Mouse (Mus musculus) midbrain, embryonic 12.5 days (tissue): ENCODE measurements around the gene Csmd2. TPM values are rescaled to one million over a fixed set of nuclear protein-coding genes. Genes with fewer than 3 reads are reported as not detected.

ENCODE experiments used
- ATAC-seq: fragments of 200-750 bp; cut with Nextera tagmentation; 2 replicates; pipeline ENCODE4 v1.8.0; 2017; ENCODE audit warnings: low read depth, moderate TSS enrichment, moderate library complexity; ENCODE audit not compliant: low FRiP score
- H3K27ac ChIP-seq: fragments of 300-500 bp; sonication (generic); replicated peaks from 2 replicates; pipeline ENCODE4 v1.5.1; 2016; ENCODE audit warnings: mild to moderate bottlenecking
- H3K27me3 ChIP-seq: fragments of 300-500 bp; sonication (generic); 2 replicates; pipeline ENCODE4 v1.6.1; 2016; ENCODE audit warnings: mild to moderate bottlenecking
- H3K36me3 ChIP-seq: fragments of 300-500 bp; sonication (generic); 2 replicates; pipeline ENCODE4 v1.6.1; 2016
- H3K4me1 ChIP-seq: fragments of 300-500 bp; sonication (generic); 2 replicates; pipeline ENCODE4 v1.6.1; 2016
- H3K4me2 ChIP-seq: fragments of 300-500 bp; sonication (generic); replicated peaks from 2 replicates; pipeline ENCODE4 v1.6.1; 2016; ENCODE audit warnings: mild to moderate bottlenecking, moderate library complexity
- H3K4me3 ChIP-seq: fragments of 300-500 bp; sonication (generic); 2 replicates; pipeline ENCODE4 v1.5.1; 2016; ENCODE audit warnings: mild to moderate bottlenecking
- H3K9ac ChIP-seq: fragments of 300-500 bp; sonication (generic); replicated peaks from 2 replicates; pipeline ENCODE4 v1.6.1; 2016; ENCODE audit warnings: mild to moderate bottlenecking, moderate library complexity
- H3K9me3 ChIP-seq: fragments of 300-500 bp; sonication (generic); 2 replicates; pipeline ENCODE4 v1.6.1; 2016; ENCODE audit warnings: mild to moderate bottlenecking
- WGBS: fragments of 180-500 bp; shearing (Covaris S2); methylation state at CpG from one replicate; pipeline ENCODE4 v1.1.7; 2016; 5-methylcytosine and 5-hydroxymethylcytosine counted together
- polyA plus RNA-seq: library from polyadenylated mRNA; unstranded; fragments of >200 nt; fragmentation: Nextera tagmentation; extraction: Ambion mirVana; gene quantifications from 2 replicates; pipeline ENCODE4 v1.2.1, GENCODE M21; 2016

Csmd2 gene
- polyA plus RNA-seq, result 5.2 and 5.6 TPM in 2 replicates

DNA sequence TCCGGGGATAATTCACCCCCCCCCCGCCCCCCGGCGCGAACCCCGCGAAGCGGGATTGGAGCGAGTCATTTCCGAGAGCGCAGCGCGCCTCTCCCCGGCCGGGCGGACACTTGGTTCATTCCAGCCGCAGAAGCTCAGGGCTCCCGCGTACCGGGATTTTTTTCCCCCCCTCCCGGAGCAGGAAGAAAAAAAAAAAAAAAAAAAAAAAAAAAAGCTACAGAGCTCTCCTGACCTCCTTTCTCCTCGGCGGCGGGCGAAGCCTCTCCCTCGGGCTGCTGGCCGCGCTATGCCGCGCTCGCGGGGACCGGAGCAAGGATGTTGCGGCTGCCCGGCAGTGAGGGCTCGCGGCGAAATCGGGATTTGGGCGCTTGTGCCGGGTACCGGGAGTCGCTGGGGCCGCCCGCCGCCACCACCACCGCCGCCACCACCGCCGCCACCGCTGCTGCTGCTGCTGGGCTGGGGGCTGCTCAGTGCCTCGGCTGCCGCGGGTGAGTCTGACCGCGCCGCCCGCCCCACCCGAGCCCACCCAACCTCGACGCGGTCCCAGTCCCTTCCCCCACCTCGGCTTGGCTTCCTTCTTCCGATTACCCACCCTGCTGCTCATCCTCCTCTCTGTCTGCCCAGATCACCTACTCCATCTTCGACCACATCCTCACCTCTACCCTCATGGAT is at the start of gene Csmd2:
Gene Csmd2 (plus strand): TSS at position 74 of the 672 bp plus-strand sequence.
- no peaks in the 10 kb centered on the region for H3K9me3 ChIP-seq

DNA sequence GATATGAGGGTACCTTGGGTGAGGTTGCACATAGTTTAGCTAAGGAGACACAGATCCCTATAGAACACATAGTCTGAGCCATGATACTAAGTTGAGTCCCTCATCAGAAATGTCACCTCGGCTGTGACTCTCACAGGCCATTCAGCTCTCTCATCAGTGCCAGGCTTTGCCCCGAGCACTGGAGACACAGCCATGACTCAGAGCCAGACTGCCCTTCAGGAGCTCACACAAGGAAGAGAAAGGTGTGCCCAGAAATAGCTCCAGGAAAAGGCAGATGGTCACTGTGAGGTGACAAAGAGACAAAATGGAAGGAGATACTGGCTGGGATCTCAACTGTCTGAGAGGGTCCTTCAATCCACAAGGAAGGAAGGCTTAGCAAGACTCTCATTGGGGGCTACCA is 40.0 kb upstream of the Csmd2 start:
- Histone ChIP-seq H3K9me3 (no peaks in the 10 kb centered on the region), H3K4me2 (no peak overlapping the region), H3K27me3 (no peaks in the 10 kb centered on the region), H3K36me3 (no peaks in the 10 kb centered on the region), H3K27ac (no peak overlapping the region), H3K4me3 (no peak overlapping the region), H3K4me1 (no peaks in the 10 kb centered on the region), H3K9ac (no peak overlapping the region)
- no peak for ATAC-seq
- 83% methylated on average over 2 of the region's 2 CpGs for whole genome bisulfite sequencing

More for the DNA sequence above, at the start of gene Csmd2:
- WGBS, result under 1% methylated on average over 38 of the region's 65 CpGs
- Histone ChIP-seq H3K9ac (peak within 1 kb of the TSS; percentile 83), H3K4me2 (peak within 1 kb of the TSS; percentile 79), H3K4me1 (peaks cover 38% of the 10 kb centered on the region), H3K36me3 (no peaks in the 10 kb centered on the region), H3K4me3 (peak within 1 kb of the TSS; percentile 66), H3K27ac (peak within 1 kb of the TSS; percentile 78), H3K27me3 (peaks cover 73% of the 10 kb centered on the region)
- peak; percentile 47 for ATAC-seq

DNA sequence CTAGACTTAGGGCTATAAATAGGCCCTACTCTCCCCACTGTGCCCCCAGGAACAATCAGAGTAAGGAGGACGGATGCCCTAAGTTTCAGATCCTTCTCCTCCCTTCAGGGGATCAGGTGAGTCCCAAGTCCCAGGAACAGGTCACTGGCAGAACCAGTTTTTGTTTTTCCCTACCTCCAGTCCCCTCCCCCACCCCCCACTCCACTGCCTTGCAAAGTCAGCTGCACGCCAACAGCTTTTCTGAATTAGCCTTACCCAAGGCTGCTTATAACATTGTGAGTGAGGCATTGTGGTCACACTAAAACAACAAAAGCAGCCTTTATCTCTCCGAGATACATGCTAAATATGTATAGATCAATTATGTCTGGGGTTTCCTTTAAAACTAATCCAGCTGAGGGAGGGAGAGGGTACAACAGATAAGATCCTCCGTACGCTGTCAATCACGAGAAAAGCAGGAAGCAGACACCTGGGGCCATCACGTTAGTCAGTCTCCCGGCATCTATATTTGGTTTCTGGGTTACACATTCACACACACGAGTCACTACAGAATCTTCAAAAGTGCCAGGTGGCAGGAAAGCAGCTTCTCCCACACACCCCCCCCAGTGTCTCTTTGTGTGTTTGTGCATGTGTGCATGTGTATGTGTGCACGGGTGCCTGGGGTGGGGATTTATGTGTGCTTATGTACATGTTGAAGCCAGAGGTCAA is 34.5 kb upstream of the Csmd2 start:
- H3K27ac ChIP-seq, result no peak overlapping the region
- H3K4me1 ChIP-seq, result peaks cover 3% of the 10 kb centered on the region; the same call in 1 of the 2 replicates
- H3K4me2 ChIP-seq, result no peak overlapping the region
- H3K27me3 ChIP-seq, result no peaks in the 10 kb centered on the region
- no peaks in the 10 kb centered on the region for H3K9me3 ChIP-seq
- no peaks in the 10 kb centered on the region for H3K36me3 ChIP-seq
- no peak for ATAC-seq
- 53% methylated on average over 10 of the region's 10 CpGs for WGBS
- no peak overlapping the region for H3K9ac ChIP-seq
- H3K4me3 ChIP-seq, result no peak overlapping the region

DNA sequence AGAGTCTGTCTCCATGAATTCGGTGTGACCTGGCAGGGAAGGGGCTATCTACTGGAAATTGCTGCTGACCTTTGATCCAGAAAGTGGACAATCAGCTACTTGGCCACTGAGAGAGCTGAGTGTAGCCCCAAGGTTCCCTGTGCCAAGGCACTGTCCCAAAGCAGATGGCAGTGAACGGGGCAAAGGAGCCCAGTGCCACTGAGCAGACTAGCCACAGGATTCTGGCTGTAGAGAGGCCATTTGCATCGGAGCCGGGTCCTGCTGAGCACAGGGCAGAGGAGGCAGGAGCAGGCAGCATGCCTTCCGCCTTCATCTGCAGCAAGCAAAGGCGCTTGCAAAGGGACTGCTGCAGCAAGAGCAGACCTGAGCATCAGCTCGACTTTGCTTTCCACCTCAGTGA is 18.6 kb upstream of the Csmd2 start:
- Histone ChIP-seq H3K9me3 (no peaks in the 10 kb centered on the region), H3K4me2 (no peak overlapping the region), H3K9ac (no peak overlapping the region), H3K27me3 (peaks cover 41% of the 10 kb centered on the region), H3K36me3 (no peaks in the 10 kb centered on the region), H3K4me3 (no peak overlapping the region), H3K27ac (no peak overlapping the region), H3K4me1 (peaks cover 20% of the 10 kb centered on the region)
- ATAC-seq, result no peak
- WGBS, result 21% methylated on average over 7 of the region's 7 CpGs

DNA sequence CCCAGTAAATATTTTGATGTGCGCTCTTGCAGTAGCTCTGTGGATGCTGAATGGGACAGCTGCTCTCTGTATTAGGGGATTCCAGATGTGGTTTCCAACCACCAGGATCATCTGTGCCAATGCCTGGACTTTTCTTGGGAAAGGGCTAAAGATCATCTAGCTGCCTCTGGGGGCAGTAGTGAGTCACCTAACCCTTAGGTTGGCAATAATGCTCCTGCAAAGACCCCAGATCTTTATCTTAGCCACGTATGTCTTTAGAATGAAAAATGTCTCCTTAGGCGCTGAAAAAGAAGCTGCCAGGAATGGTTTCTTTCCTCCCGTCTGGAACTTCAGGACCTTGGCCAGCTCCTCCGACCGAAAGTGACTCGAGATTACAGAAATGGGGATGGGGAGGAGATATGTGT is 17.6 kb upstream of the Csmd2 start:
- WGBS, result 10% methylated on average over 7 of the region's 7 CpGs
- Histone ChIP-seq H3K27me3 (peaks cover 41% of the 10 kb centered on the region), H3K4me2 (no peak overlapping the region), H3K36me3 (no peaks in the 10 kb centered on the region), H3K4me1 (peaks cover 20% of the 10 kb centered on the region), H3K9me3 (no peaks in the 10 kb centered on the region), H3K4me3 (no peak overlapping the region), H3K9ac (no peak overlapping the region), H3K27ac (no peak overlapping the region)
- no peak for ATAC-seq

DNA sequence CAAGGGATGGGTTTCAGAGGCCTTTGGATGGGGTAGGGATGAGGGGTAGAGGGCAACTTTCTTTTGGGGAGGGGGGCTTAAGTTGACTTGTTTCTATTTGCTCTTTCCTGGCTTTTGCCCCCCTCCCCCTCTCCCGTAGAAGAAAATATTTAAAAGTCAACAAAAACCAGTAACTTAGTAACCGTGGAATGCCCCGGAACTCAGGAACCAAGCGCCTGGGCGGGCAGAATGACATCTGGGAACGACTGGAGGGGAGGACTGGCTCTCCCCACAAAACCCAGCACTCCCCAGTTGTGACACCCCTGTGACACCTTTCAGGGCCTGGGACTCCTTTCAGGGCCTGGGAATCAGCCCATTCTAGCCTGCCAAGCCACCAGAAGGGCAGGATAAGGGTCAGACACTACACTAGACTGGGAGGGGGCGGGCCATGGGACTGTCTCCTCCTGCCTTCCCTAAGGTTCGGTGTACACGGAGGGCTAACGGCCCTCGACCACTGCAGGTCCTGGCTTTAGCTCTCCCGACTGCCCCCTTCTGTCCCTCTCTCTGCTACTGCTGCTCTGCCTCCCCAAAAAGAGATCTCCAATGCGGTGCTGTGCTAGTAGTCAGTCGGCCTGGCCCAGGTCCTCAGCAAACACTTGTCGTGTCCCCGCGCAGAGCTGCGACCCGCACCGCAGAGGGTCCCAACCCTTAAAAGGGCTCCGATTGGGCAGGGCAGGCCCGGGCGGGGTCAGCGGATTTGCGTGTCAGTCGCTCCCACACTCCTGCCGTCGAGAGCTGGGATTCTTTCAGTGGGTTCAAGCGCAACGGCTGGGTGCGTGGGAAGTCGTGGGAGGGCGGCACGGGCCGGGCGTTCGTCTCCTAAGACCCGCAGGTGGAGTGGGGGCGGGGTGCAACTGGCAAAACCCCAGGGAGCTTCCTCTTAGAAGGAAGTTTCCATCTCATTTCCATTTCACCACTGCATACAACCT is 16.5 kb upstream of the Csmd2 start, which contains the start of gene CK137956:
Gene CK137956 (minus strand): TSS at position 51 of the 968 bp plus-strand sequence.
- Histone ChIP-seq H3K4me1 (peaks cover 20% of the 10 kb centered on the region), H3K4me3 (peak within 1 kb of the TSS; percentile 12; the same call in 1 of the 2 replicates), H3K4me2 (peak within 1 kb of the TSS; percentile 45), H3K9ac (no peak within 1 kb of the TSS), H3K36me3 (no peaks in the 10 kb centered on the region), H3K27me3 (peaks cover 46% of the 10 kb centered on the region), H3K9me3 (no peaks in the 10 kb centered on the region), H3K27ac (no peak within 1 kb of the TSS)
- 3% methylated on average over 39 of the region's 39 CpGs for WGBS
- ATAC-seq, result peak; percentile 49; the same call in 1 of the 2 replicates

DNA sequence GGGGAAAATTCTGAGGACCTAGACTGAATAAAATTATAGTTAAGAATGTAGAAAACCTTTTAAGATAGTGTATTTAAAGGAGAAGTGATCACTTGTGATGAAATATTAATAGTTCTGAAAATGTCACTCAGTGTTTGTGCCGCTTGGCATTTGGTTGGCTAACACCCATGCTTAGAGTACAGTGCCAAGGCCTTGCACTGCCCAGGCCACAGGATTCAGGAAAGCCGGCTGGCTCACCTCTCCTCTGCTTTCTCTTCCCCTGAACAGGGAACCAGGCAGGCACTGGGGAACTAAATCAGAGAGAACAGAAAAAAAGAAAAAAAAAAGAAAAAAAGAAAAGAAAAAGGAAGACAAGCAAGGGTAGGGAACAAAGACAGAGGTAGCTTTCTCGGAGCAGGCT is 14.7 kb upstream of the Csmd2 start:
- WGBS, result 85% methylated on average over 3 of the region's 3 CpGs
- H3K27ac ChIP-seq, result no peak overlapping the region
- H3K9ac ChIP-seq, result no peak overlapping the region
- no peak overlapping the region for H3K4me2 ChIP-seq
- H3K4me1 ChIP-seq, result peaks cover 20% of the 10 kb centered on the region
- no peaks in the 10 kb centered on the region for H3K36me3 ChIP-seq
- H3K4me3 ChIP-seq, result no peak overlapping the region
- no peak for ATAC-seq
- peaks cover 46% of the 10 kb centered on the region for H3K27me3 ChIP-seq
- H3K9me3 ChIP-seq, result no peaks in the 10 kb centered on the region

DNA sequence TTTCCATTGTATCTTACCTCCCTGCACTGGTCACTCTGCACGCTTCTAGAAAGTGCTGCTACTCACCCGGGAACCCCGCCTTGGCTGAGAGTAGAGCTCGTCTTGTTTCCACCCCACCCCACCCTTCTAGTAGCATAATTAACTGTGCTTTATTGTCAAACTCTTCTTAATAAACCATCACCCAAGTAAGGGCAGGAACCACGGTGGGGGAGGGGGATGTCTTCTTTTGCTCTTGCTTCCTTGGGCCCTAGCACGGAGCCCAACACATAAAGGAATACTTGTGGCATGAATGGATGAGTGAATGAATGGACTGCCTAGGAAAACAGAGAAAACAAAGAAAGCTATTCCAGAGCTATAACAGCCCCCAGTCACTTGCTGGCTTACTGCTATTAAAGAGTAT is 6.5 kb upstream of the Csmd2 start:
- ATAC-seq, result no peak
- Histone ChIP-seq H3K9ac (no peak overlapping the region), H3K36me3 (no peaks in the 10 kb centered on the region), H3K4me2 (no peak overlapping the region), H3K27ac (no peak overlapping the region), H3K4me1 (peaks cover 17% of the 10 kb centered on the region), H3K27me3 (peaks cover 37% of the 10 kb centered on the region), H3K9me3 (no peaks in the 10 kb centered on the region), H3K4me3 (no peak overlapping the region)
- 50% methylated on average over 6 of the region's 6 CpGs for WGBS

DNA sequence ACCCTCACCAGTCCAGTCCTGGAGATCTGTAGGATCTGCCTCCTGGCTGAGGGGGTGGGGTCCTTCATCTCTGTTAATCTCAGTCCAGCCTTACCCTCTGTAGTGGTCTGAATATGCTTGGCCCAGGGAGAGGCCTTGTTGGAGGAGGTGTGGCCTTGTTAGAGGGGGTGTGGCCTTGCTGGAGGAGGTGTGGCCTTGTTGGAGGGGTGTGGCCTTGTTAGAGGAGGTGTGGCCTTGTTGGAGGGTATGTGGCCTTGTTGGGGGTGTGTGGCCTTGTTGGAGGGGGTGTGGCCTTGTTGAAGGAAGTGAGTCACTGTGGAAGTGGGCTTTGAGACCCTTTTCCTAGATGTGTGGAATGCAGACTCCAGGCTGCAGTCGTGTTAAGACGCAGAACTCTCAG is 3.2 kb upstream of the Csmd2 start:
- no peak overlapping the region for H3K27ac ChIP-seq
- H3K4me2 ChIP-seq, result no peak overlapping the region
- no peaks in the 10 kb centered on the region for H3K36me3 ChIP-seq
- no peak for ATAC-seq
- WGBS, result 90% methylated on average over 2 of the region's 2 CpGs
- H3K4me3 ChIP-seq, result no peak overlapping the region
- no peaks in the 10 kb centered on the region for H3K9me3 ChIP-seq
- peaks cover 42% of the 10 kb centered on the region for H3K4me1 ChIP-seq
- no peak overlapping the region for H3K9ac ChIP-seq
- H3K27me3 ChIP-seq, result peaks cover 66% of the 10 kb centered on the region

DNA sequence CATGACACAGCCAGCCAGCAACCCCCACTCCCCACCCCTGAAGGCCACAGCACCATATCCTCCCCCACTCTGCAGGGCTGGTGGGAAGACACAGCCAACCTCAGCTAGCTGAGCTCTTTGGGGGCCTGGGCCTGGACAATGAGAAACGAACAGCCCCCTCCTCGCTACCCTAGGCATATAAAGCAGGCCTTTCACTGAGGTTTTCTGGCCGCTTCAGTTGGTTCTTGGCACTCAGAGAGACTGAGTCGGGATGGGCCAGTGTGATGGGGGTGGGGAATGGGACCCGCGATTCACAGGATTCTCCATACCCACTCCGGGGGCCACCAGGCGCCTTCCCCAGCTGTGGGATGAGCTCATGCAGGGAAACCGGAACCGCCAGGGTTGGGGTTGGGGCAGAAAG is 1.8 kb upstream of the Csmd2 start:
- Histone ChIP-seq H3K9ac (no peak overlapping the region), H3K4me2 (peak overlapping the region; percentile 79), H3K27ac (no peak overlapping the region), H3K36me3 (no peaks in the 10 kb centered on the region), H3K4me3 (no peak overlapping the region), H3K4me1 (peaks cover 46% of the 10 kb centered on the region), H3K27me3 (peaks cover 81% of the 10 kb centered on the region), H3K9me3 (no peaks in the 10 kb centered on the region)
- no peak for ATAC-seq
- 9% methylated on average over 10 of the region's 10 CpGs for WGBS

DNA sequence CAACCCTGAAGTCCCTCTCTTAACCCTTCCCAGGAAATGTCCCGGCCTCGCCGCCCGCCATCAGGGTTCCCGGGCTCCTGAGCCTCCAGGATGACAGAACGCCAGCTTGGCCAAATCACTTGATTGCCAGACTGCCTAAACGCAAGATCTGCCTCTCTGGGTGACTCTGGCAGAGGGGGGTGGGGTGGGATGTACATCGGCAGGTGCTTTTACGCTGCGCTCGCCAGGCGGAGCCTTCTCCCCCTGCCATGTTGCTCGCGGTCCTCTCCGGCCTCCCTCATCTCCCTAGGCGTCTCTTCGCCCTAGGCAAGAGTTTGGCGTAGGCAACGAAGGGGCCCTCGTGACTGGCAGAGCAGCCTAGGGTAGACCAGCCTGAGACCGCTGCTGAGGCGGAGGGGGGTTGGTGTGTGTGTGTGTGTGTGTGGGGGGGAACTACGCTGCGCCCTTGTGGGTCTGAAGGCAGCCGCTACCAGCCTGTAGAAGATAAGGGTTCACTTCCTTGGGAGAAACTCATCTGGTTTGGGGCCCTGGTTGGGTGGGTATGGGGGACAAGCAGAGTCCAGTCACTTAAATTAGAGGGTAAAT is 1.1 kb upstream of the Csmd2 start:
- 0 out of 2 replicates have a peak, but pooled peaks have one; percentile 36 for ATAC-seq
- Histone ChIP-seq H3K9ac (peak overlapping the region; percentile 29; the same call in 1 of the 2 replicates), H3K4me2 (peak overlapping the region; percentile 79), H3K36me3 (no peaks in the 10 kb centered on the region), H3K4me3 (peak overlapping the region; percentile 66), H3K4me1 (peaks cover 39% of the 10 kb centered on the region), H3K27ac (peak overlapping the region; percentile 15; the same call in 1 of the 2 replicates), H3K27me3 (peaks cover 82% of the 10 kb centered on the region), H3K9me3 (no peaks in the 10 kb centered on the region)
- WGBS, result 3% methylated on average over 25 of the region's 25 CpGs
